Mouse (Mus musculus): ENCODE data around the gene Ptch2. TPM values are rescaled to one million over a fixed set of nuclear protein-coding genes. Genes with fewer than 3 reads are reported as not detected.
A peak's percentile ranks its signal among the peaks of the same experiment; 100 is the strongest.

Ptch2 gene
- total and polyA plus RNA-seq, 2 experiments, result 0.18 to 1.4 TPM

DNA sequence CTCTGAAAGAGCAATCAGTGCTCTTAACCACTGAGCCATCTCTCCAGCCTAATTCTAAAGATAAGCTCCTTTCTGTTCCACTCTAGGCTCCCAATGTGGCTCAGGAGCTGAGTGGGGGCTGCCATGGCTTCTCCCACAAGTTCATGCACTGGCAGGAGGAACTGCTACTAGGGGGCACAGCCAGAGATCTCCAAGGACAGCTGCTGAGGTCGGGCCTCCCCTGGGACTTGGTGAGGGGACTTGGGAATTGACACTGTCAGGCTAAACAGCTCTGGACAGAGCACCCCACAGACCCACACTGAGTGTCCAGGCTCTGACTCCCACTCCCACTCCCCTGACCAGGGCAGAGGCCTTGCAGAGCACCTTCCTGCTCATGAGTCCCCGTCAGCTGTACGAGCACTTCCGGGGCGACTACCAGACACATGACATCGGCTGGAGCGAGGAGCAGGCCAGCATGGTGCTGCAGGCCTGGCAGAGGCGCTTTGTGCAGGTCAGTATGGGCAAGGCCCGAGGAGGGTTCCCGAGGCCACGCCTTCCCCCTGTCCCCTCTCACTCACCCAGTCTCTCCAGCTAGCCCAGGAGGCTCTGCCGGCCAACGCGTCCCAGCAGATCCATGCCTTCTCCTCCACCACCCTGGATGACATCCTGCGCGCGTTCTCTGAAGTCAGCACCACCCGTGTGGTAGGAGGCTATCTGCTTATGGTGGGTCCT is 12.1 kb downstream of the Ptch2 start:
- DNase-seq (ENCODE audit: extremely low read depth, low read depth, low spot score), result no peak
- Histone ChIP-seq H3K79me2 (ENCODE audit: control insufficient read depth, insufficient read depth, low read length) (no peaks in the 10 kb centered on the region), H3K4me3 (ENCODE audit: insufficient read depth, low read depth, low read length) (no peak overlapping the region), H3K9ac (ENCODE audit: low read depth, low read length) (no peak overlapping the region), H3K36me3 (ENCODE audit: control insufficient read depth, insufficient read depth, low read length) (no peaks in the 10 kb centered on the region), H3K27ac (replicated peaks; ENCODE audit: insufficient read depth, low read depth, low read length) (no peak overlapping the region), H3K4me1 (ENCODE audit: control insufficient read depth, insufficient read depth, low read length) (no peaks in the 10 kb centered on the region), H3K27me3 (ENCODE audit: control insufficient read depth, insufficient read depth, low read length) (no peaks in the 10 kb centered on the region)
- WGBS, result 90% methylated on average over 18 of the region's 18 CpGs
- TF ChIP-seq POLR2A (IDR thresholded peaks at IDR 0.05; ENCODE audit: extremely low read depth, insufficient read depth, low read length) (no peak), CTCF (IDR thresholded peaks at IDR 0.05; ENCODE audit: low read depth, low read length) (no peak)

DNA sequence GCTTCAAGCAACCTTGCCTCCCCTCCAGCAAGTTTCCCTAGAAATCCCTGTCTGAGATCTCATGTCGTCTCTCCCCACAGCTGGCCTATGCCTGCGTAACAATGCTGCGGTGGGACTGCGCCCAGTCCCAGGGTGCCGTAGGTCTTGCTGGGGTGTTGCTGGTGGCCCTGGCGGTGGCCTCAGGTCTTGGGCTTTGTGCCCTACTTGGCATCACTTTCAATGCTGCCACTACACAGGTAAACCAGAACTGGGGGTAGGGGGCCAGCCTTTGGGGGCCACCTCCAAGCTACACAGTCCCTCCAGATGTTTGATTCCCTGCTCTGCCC is 12.6 kb downstream of the Ptch2 start:
- no peaks in the 10 kb centered on the region for H3K4me1 ChIP-seq (ENCODE audit: control insufficient read depth, insufficient read depth, low read length)
- 99% methylated on average over 6 of the region's 6 CpGs for WGBS
- no peaks in the 10 kb centered on the region for H3K79me2 ChIP-seq (ENCODE audit: control insufficient read depth, insufficient read depth, low read length)
- no peaks in the 10 kb centered on the region for H3K27me3 ChIP-seq (ENCODE audit: control insufficient read depth, insufficient read depth, low read length)
- TF ChIP-seq POLR2A (IDR thresholded peaks at IDR 0.05; ENCODE audit: extremely low read depth, insufficient read depth, low read length) (no peak), CTCF (IDR thresholded peaks at IDR 0.05; ENCODE audit: low read depth, low read length) (no peak)
- H3K27ac ChIP-seq (replicated peaks; ENCODE audit: insufficient read depth, low read depth, low read length), result no peak overlapping the region
- no peak for DNase-seq (ENCODE audit: extremely low read depth, low read depth, low spot score)
- no peaks in the 10 kb centered on the region for H3K36me3 ChIP-seq (ENCODE audit: control insufficient read depth, insufficient read depth, low read length)
- H3K4me3 ChIP-seq (ENCODE audit: insufficient read depth, low read depth, low read length), result no peak overlapping the region
- H3K9ac ChIP-seq (ENCODE audit: low read depth, low read length), result no peak overlapping the region

DNA sequence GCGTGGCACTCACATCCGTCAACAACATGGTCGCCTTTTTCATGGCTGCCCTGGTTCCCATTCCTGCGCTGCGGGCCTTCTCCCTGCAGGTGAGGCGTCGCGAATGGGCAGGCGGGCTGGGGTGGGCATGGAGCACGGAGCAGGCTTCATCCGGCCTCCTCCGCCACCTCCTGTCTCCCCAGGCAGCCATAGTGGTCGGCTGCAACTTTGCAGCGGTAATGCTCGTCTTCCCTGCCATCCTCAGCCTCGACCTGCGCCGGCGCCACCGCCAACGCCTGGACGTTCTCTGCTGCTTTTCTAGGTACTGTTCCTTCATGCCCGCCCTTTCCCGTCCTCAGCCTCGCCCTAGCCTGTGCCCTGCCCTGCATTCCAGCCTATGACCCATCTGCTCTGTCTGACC is 13.5 kb downstream of the Ptch2 start:
- no peak overlapping the region for H3K27ac ChIP-seq (replicated peaks; ENCODE audit: insufficient read depth, low read depth, low read length)
- no peaks in the 10 kb centered on the region for H3K36me3 ChIP-seq (ENCODE audit: control insufficient read depth, insufficient read depth, low read length)
- WGBS, result 98% methylated on average over 25 of the region's 25 CpGs

DNA sequence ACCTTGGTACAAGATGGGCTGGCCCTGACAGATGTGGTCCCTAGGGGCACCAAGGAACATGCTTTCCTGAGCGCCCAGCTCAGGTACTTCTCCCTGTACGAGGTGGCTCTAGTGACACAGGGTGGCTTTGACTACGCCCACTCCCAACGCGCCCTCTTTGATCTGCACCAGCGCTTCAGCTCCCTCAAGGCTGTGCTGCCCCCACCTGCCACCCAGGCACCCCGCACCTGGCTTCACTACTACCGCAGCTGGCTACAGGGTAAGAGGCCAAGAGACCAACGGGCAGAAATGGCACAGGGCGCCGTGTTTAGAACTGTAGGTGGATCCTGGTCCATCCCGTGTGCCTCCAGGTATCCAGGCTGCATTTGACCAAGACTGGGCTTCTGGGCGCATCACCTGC is 14.4 kb downstream of the Ptch2 start:
- DNase-seq (ENCODE audit: extremely low read depth, low read depth, low spot score), result no peak
- WGBS, result 88% methylated on average over 13 of the region's 13 CpGs

More for the DNA sequence above, 13.5 kb downstream of the Ptch2 start:
- TF ChIP-seq POLR2A (IDR thresholded peaks at IDR 0.05; ENCODE audit: extremely low read depth, insufficient read depth, low read length) (no peak), CTCF (IDR thresholded peaks at IDR 0.05; ENCODE audit: low read depth, low read length) (no peak)
- Histone ChIP-seq H3K4me1 (ENCODE audit: control insufficient read depth, insufficient read depth, low read length) (no peaks in the 10 kb centered on the region), H3K79me2 (ENCODE audit: control insufficient read depth, insufficient read depth, low read length) (no peaks in the 10 kb centered on the region), H3K27me3 (ENCODE audit: control insufficient read depth, insufficient read depth, low read length) (no peaks in the 10 kb centered on the region), H3K9ac (ENCODE audit: low read depth, low read length) (no peak overlapping the region), H3K4me3 (ENCODE audit: insufficient read depth, low read depth, low read length) (no peak overlapping the region)
- DNase-seq (ENCODE audit: extremely low read depth, low read depth, low spot score), result no peak

DNA sequence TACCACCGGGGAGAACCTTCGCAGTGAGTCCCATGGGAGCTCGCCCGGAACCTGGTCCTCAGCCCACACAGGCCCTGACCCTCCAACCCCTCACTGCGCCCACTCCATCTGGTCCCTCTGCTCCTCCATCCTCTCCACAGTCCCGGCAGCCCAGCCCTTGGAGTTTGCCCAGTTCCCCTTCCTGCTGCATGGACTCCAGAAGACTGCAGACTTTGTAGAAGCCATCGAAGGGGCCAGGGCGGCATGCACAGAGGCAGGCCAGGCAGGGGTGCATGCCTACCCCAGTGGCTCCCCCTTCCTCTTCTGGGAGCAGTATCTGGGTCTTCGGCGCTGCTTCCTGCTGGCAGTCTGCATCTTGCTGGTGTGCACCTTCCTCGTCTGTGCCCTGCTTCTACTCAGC is 15.1 kb downstream of the Ptch2 start:
- no peak for DNase-seq (ENCODE audit: extremely low read depth, low read depth, low spot score)
- H3K9ac ChIP-seq (ENCODE audit: low read depth, low read length), result no peak overlapping the region
- WGBS, result 95% methylated on average over 11 of the region's 11 CpGs
- H3K36me3 ChIP-seq (ENCODE audit: control insufficient read depth, insufficient read depth, low read length), result no peaks in the 10 kb centered on the region
- TF ChIP-seq CTCF (IDR thresholded peaks at IDR 0.05; ENCODE audit: low read depth, low read length), result no peak
- TF ChIP-seq POLR2A (IDR thresholded peaks at IDR 0.05; ENCODE audit: extremely low read depth, insufficient read depth, low read length), result no peak
- no peak overlapping the region for H3K27ac ChIP-seq (replicated peaks; ENCODE audit: insufficient read depth, low read depth, low read length)
- H3K79me2 ChIP-seq (ENCODE audit: control insufficient read depth, insufficient read depth, low read length), result no peaks in the 10 kb centered on the region
- H3K27me3 ChIP-seq (ENCODE audit: control insufficient read depth, insufficient read depth, low read length), result no peaks in the 10 kb centered on the region
- no peaks in the 10 kb centered on the region for H3K4me1 ChIP-seq (ENCODE audit: control insufficient read depth, insufficient read depth, low read length)
- no peak overlapping the region for H3K4me3 ChIP-seq (ENCODE audit: insufficient read depth, low read depth, low read length)

More for the DNA sequence above, 14.4 kb downstream of the Ptch2 start:
- no peaks in the 10 kb centered on the region for H3K27me3 ChIP-seq (ENCODE audit: control insufficient read depth, insufficient read depth, low read length)
- no peak overlapping the region for H3K27ac ChIP-seq (replicated peaks; ENCODE audit: insufficient read depth, low read depth, low read length)
- H3K36me3 ChIP-seq (ENCODE audit: control insufficient read depth, insufficient read depth, low read length), result no peaks in the 10 kb centered on the region
- H3K4me1 ChIP-seq (ENCODE audit: control insufficient read depth, insufficient read depth, low read length), result no peaks in the 10 kb centered on the region
- H3K9ac ChIP-seq (ENCODE audit: low read depth, low read length), result no peak overlapping the region
- no peak overlapping the region for H3K4me3 ChIP-seq (ENCODE audit: insufficient read depth, low read depth, low read length)
- no peaks in the 10 kb centered on the region for H3K79me2 ChIP-seq (ENCODE audit: control insufficient read depth, insufficient read depth, low read length)
- TF ChIP-seq CTCF (IDR thresholded peaks at IDR 0.05; ENCODE audit: low read depth, low read length), result no peak
- no peak for TF ChIP-seq POLR2A (IDR thresholded peaks at IDR 0.05; ENCODE audit: extremely low read depth, insufficient read depth, low read length)

DNA sequence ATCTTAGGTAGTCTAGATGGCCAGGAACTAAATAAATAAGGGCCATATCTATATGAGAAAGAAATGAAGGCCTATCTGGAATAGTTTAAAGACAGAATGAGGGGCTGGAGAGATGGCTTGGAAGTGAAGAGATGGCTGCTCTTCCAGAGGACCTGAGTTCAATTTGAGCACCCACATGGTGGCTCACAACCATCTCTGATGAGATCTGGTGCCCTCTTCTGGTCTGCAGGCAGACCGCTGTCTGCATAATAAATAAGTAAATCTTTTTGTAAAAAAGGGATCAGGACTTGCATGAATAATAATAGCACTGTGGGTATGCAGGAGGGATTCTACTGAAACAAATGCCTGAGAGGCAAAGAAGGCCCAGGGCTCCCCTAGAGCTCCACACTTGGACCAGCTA is 17.4 kb downstream of the Ptch2 start:
- TF ChIP-seq CTCF (IDR thresholded peaks at IDR 0.05; ENCODE audit: low read depth, low read length) (0 out of 2 replicates have a peak, but pooled peaks have one; percentile 0), POLR2A (IDR thresholded peaks at IDR 0.05; ENCODE audit: extremely low read depth, insufficient read depth, low read length) (no peak)
- WGBS, result 100% methylated on average over 1 of the region's 1 CpGs
- no peak for DNase-seq (ENCODE audit: extremely low read depth, low read depth, low spot score)

More for the DNA sequence above, 17.4 kb downstream of the Ptch2 start:
- H3K4me1 ChIP-seq (ENCODE audit: control insufficient read depth, insufficient read depth, low read length), result no peaks in the 10 kb centered on the region
- H3K27ac ChIP-seq (replicated peaks; ENCODE audit: insufficient read depth, low read depth, low read length), result no peak overlapping the region
- H3K36me3 ChIP-seq (ENCODE audit: control insufficient read depth, insufficient read depth, low read length), result no peaks in the 10 kb centered on the region
- H3K4me3 ChIP-seq (ENCODE audit: insufficient read depth, low read depth, low read length), result no peak overlapping the region
- no peak overlapping the region for H3K9ac ChIP-seq (ENCODE audit: low read depth, low read length)
- H3K27me3 ChIP-seq (ENCODE audit: control insufficient read depth, insufficient read depth, low read length), result no peaks in the 10 kb centered on the region
- no peaks in the 10 kb centered on the region for H3K79me2 ChIP-seq (ENCODE audit: control insufficient read depth, insufficient read depth, low read length)

Measured in liver, adult 2 months (tissue).